Mouse (Mus musculus) frontal cortex, postnatal 10 days (tissue): ENCODE data around the gene Bmp2k.
A peak's percentile ranks its signal among the peaks of the same experiment; 100 is the strongest.

Source experiments
- DNase-seq, 2 experiments: peaks; one replicate each; pipeline ENCODE4 v3.0.0; 2022; ENCODE audit warnings: low spot score in 2 of 2, mixed read lengths in 1 of 2

Gene Bmp2k

GRCm38 (mm10) chr5:96997310-96997801 is at the start of gene Bmp2k:
Gene Bmp2k, plus strand, starts transcription at chr5:96997689.
- peak; percentile 83 to 89 for DNase-seq

- DNase-seq = no peak
These were observed 48.5 kb upstream of the Bmp2k start for GRCm38 (mm10) chr5:96948856-96949527.

GRCm38 (mm10) chr5:96949839-96950666 is 47.4 kb upstream of the Bmp2k start:
- no peak for DNase-seq

DNA sequence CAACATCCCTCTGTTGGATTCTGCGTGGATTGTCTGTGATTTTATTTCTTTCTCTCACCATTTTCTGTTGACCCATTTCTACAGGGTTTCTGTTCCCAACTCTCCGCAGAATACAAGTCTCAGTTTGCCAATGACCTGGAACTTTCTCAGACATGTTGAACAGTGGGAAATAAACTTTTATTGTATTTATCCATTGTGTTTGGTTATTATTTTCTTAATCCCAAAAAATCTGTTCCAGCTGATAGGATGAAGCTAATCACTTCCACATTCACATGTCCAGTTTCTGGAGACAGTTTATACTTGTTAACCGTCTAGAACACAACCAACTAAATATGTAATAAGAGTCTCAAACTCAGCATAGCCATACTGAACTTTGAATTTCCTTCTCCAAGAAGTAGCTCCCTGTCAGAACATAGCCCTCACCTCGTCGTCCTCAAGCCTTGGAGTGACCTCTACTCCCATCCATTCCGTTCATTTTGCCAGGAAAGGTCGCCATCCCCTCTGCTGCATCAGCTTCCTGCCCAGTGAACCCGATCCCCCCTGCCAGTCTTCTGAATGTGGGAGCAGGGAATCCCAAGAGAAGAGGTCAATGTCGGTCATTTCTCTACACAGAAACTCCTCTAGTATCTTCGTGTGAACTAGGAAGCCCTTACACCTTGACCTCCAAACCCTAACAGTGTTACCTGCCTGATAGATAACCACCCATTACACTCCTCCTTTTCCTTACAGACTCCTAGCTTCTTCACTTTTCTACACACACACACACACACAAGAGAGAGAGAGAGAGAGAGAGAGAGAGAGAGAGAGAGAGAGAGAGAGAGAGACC is 46.6 kb upstream of the Bmp2k start:
- DNase-seq = no peak

DNA sequence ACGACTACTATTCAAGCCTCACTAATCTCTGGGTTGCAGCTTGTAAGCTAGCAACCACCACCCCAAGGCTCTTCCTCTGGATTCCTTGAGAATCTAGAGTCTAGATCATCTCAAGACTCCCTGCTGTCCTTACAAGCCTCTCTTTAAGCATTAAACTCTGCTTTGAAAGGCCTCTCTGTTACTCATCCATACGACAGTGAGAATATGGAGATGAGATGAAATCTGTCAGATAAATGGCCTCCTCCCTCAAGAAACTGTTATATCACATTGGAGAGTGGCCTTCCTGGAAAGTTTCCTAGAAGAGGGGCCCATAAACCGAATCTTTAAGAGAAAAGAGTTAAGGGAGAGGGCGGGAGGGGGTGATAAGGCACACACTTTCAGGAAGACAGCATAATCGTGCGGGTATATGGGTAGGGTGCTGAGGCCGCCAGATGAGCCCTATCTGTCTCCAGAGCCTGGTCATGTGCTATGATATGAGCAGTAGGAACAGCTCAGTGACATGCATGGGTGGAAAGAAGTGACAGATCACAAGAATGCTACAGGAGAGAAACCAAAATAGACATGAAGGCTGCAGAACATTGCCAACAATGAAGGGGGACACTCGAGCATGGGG is 45.9 kb upstream of the Bmp2k start:
- no peak for DNase-seq

DNA sequence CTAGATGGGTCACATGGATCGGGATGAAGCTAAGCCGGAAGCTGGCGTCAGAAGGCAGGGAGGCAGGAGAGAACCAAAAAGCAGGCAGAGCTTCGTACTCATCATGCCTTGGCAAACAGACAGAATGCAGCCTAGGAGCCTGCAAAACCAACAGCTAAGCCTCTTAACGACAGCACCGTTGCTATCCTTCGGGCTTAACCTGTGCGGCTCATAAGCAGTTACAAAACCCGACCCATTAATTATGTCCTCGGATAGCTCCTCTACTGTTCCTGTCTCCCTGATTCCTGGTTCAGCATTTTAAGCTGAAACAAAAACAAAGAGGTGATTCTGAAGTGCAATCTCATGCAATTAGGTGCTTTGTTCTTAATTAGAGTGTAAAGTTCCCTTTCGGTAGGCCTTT is 43.4 kb upstream of the Bmp2k start:
- DNase-seq = no peak

GRCm38 (mm10) chr5:96954466-96955027 is 42.9 kb upstream of the Bmp2k start:
- no peak for DNase-seq

DNA sequence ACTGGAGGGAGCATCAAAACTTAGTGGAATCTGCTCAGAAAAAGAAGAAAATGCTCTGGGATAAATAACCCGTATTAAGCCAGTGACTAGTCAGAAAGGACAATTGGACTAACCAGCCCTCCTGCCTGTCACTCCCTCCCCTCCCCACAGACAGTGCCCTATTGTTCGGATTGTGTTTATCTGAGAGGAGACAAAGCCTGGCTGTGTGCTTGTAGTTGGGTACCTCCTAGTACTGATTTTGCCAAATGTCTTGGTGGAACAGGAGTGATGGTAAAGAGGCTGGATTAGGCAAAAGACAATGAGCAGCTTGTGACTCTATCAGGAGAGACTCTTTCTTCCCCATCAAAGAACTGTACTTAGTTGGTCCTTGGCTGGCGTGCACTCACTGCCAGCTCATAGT is 40.6 kb upstream of the Bmp2k start:
- DNase-seq = no peak

DNA sequence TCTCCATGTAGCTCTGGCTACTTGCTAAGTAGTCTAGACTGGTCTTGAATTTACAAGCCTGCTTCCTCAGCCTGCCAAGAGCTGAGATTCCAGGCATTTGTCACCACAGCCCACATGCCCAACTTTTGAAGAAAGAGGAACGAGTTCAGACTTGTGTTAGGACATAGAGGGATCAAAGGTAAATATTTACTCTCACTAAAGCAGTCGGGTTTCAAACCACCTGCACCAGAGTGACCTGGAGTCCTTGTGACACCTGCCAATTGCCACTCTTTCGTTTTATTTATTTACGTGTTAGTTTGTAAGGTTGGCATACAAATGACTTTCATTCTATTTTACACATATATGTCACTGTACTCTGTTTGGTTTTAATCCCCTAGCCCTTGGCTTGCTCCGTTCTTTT is 36.4 kb upstream of the Bmp2k start:
- no peak for DNase-seq

- DNase-seq = no peak
These were observed 35.6 kb upstream of the Bmp2k start for GRCm38 (mm10) chr5:96961852-96962251.

GRCm38 (mm10) chr5:96962252-96962933 is 35.1 kb upstream of the Bmp2k start:
- DNase-seq = no peak

DNA sequence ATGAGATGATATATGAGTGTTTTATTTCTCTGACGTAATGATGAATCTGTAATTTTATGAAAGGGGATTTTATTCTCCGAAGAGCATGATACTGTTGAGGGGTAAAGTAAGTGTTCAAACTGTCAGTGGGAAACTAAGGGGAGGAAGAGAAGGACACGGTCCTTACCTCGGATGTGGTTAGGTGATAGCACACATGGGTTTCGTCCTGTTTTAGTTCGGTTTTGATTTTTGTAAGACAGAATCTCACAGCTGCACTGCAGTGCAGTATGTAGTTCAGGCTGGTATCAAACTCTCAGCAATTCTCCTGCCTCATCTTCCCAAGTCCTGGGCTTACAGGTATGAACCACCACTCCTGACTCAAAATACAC is 34.6 kb upstream of the Bmp2k start:
- DNase-seq = no peak

DNA sequence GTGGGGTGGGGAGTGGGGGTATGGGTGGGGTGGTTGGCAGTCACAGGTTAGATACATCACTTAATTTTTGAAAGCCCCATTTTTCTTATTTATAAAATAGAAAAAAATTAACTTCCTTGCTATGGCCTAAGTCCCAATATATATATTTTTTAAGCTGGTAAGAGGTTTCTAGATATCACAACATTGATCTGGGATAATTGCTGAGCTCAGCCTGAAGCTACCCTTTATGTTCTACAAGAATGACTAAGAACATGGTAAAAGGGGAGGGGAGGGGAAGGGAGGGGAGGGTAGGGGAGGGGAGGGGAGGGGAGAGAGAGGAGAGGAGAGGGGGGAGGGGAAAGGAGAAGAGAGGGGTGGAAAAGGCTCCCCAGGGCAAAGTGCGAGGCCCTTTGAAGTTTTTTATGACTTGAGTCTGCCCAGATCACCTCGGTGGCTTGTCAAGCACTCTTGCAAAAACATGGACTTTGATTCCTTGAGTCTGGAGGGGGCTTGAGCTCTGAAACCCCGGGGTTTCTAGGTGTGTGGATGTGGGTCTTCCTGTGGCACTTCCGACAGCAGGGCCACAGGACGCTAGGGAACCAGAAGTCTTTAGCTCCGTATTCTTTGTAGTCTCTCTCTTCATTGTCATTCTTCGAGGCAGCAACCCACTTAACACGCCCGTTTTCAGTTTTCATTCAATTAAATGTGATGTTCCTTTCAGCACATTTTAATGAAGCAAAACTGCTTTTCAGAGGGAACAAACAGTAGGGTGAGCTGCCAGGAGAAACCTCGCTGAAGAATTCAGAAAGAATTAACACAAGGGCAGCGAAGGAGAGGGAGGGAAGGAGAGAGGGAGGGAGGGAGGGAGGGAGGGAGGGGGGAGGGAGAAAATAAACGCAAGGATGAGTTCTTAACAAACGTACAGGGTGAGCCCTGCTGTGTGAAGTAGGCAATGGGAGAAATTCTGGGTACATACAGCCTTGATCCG is 33.1 kb upstream of the Bmp2k start:
- no peak for DNase-seq

DNA sequence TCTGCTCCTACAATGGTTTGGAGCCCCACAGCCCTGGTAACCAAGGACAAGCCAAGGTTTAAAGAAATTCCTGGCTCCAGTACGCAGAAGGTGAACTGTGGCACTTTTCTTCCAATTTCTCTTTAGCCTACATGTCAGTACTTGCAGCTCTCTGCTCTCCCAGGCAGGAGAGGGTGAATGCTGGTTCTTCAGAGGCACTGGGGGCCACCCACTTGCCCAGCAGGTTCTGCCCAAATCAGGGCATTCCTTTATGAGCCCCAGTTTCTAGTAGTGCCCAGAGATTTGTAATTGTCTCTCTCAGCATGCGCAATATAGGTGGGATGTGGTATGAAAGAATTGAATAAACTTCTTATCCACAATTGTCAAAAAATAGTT is 32.5 kb upstream of the Bmp2k start:
- no peak for DNase-seq

DNA sequence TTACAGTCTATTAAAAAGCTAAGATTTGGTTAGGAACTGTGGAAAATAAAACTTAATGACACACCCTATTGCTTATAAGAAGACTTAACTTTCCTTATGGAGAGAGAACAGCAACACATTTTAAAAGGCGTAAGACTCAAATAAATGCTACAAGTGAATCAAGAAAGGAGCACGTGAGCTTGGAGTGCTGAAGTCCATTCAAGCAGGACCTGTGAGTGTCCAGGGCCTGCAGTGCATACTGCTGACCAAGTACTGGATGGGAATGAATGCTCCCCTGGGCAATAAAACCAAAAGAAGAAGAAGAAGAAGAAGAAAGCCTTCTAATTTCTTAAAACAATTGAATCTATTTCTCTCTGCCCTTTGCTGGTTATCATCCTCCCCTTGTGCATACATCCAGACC is 32.0 kb upstream of the Bmp2k start:
- DNase-seq = no peak

DNA sequence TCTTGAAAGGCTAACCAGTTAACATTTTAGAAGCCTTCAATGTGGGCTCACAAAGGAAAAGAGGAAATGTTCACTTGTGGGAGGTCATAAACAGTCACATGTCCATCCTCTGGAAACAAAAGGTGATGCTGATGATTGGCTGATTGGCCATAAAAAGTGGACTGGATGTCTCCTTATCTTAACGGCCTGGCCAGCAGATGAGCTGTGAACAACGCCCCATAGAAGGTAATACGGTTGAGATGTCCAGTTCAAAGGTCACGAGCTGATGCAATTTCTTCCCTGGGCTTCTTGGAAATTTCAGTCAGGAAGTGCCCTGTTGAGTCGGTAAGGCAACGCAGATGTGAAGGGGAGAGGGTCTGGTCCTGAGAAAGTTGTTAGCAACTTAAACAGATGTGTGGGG is 28.9 kb upstream of the Bmp2k start:
- DNase-seq = no peak

GRCm38 (mm10) chr5:96969032-96969431 is 28.5 kb upstream of the Bmp2k start:
- DNase-seq = no peak

- no peak for DNase-seq
These were observed 27.6 kb upstream of the Bmp2k start for GRCm38 (mm10) chr5:96969705-96970471.

- DNase-seq = no peak
These were observed 27.0 kb upstream of the Bmp2k start for GRCm38 (mm10) chr5:96970472-96970848.
